Mouse (Mus musculus) thymus, adult 2 months (tissue): ENCODE measurements at regions not wholly inside any gene's neighbourhood (a gene's known extent, or its start where the extent isn't known, plus 50 kb on each side); places are given as distances from the start of the nearest gene placed in this dataset.

Experiments
- CTCF ChIP-seq: fragments of 200-500 bp; IDR thresholded peaks from 2 replicates; pipeline ENCODE4 v1.5.1; 2012; ENCODE audit warnings: mild to moderate bottlenecking, control low read depth, low read length, moderate library complexity, borderline replicate concordance; ENCODE audit not compliant: control insufficient read depth, poor library complexity, insufficient read depth; ENCODE audit errors: extremely low read depth
- POLR2A ChIP-seq: fragments of 200-500 bp; IDR thresholded peaks from 2 replicates; pipeline ENCODE4 v1.6.1; 2012; ENCODE audit warnings: mild to moderate bottlenecking, low read length, control low read depth, moderate library complexity; ENCODE audit not compliant: control insufficient read depth, poor library complexity, insufficient read depth; ENCODE audit errors: extremely low read depth

DNA sequence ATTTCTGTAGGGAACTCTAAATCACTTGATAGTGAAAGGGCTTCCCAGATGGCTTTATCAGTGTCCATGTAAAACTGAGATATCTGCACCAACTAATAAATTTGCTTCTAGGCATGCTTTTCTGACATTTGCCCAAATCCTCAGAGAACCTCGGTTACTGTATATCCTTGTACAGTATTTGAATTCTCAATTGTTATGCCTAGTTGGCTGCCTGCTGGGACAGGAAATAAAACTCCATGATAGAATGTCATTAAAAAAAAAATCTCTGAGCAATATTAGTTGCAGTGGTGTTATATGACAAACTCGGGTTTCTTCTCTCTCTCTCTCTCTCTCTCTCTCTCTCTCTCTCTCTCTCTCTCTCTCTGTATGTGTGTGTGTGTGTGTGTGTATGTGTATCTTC lies 162.2 kb upstream of the Kiz start:
- TF ChIP-seq CTCF = no peak
- TF ChIP-seq POLR2A = no peak
